Mouse (Mus musculus) neural tube, embryonic 13.5 days (tissue): ENCODE results near the gene Cbx3. TPM values are rescaled to one million over a fixed set of nuclear protein-coding genes. Genes with fewer than 3 reads are reported as not detected.
"Not testable (repeated sequence)": the region's sequence is repeated elsewhere in the genome, so short reads cannot be mapped to it uniquely, and the experiment has no call there.

ENCODE experiments used
- ATAC-seq: fragments of 200-750 bp; cut with Nextera tagmentation; 2 replicates; pipeline ENCODE4 v1.8.0; 2017; ENCODE audit warnings: low read depth, mild to moderate bottlenecking, moderate TSS enrichment, moderate library complexity
- H3K27ac ChIP-seq: fragments of 300-500 bp; sonication (generic); replicated peaks from 2 replicates; pipeline ENCODE4 v1.5.1; 2015; ENCODE audit warnings: moderate library complexity, mild to moderate bottlenecking, inconsistent platforms
- H3K27me3 ChIP-seq: fragments of 300-500 bp; sonication (generic); 2 replicates; pipeline ENCODE4 v1.6.1; 2015; ENCODE audit warnings: mild to moderate bottlenecking, inconsistent platforms
- H3K36me3 ChIP-seq: fragments of 300-500 bp; sonication (generic); 2 replicates; pipeline ENCODE4 v1.6.1; 2015; ENCODE audit warnings: mild to moderate bottlenecking, inconsistent platforms
- H3K4me1 ChIP-seq: fragments of 300-500 bp; sonication (generic); replicated peaks from 2 replicates; pipeline ENCODE4 v1.6.1; 2015; ENCODE audit warnings: inconsistent platforms
- H3K4me2 ChIP-seq: fragments of 300-500 bp; sonication (generic); 2 replicates; pipeline ENCODE4 v1.6.1; 2015; ENCODE audit warnings: inconsistent platforms, mild to moderate bottlenecking, moderate library complexity
- H3K4me3 ChIP-seq: fragments of 300-500 bp; sonication (generic); 2 replicates; pipeline ENCODE4 v1.5.1; 2015; ENCODE audit warnings: mild to moderate bottlenecking, inconsistent platforms
- H3K9ac ChIP-seq: fragments of 300-500 bp; sonication (generic); 2 replicates; pipeline ENCODE4 v1.6.1; 2015; ENCODE audit warnings: moderate library complexity, mild to moderate bottlenecking, inconsistent platforms
- H3K9me3 ChIP-seq: fragments of 300-500 bp; sonication (generic); 2 replicates; pipeline ENCODE4 v1.6.1; 2016; ENCODE audit warnings: inconsistent platforms
- WGBS: fragments of 180-500 bp; shearing (Covaris S2); methylation state at CpG from one replicate; pipeline ENCODE4 v1.1.7; 2015; 5-methylcytosine and 5-hydroxymethylcytosine counted together
- polyA plus RNA-seq: library from polyadenylated mRNA; unstranded; fragments of >200 nt; fragmentation: Nextera tagmentation; extraction: Ambion mirVana; gene quantifications from 2 replicates; pipeline ENCODE4 v1.2.1, GENCODE M21; 2015

The Cbx3 gene
- polyA plus RNA-seq, 1 experiment from 2014 or later, result 502 TPM

DNA sequence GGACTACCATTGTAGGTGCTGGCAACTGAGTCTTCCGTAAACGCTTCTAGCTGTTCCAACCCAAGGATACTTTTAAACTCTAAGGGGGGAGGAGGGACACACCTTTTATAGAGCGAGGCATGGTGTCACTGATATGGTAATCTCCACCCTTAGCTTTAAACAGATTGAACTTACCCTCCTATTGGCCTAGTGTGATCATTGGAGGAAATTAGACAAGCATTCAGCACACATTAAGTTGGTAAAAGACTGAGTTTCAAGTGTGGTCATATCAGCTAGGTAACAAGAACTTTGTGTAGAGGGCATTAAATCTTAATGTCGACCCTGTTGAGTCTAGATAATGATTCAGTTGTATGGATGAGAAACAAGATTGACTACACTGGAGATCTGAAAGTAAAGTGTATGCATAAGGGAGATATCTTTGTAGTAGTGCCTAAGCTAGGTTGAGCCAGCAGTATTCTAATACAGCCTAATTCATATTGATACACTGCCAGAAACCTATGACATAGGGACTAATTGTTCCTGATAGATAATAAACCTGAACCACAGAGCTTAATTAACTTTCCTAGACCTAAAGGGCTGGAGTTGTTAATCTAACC lies 9.1 kb downstream of the Cbx3 start:
- H3K27me3 ChIP-seq, result no peaks in the 10 kb centered on the region
- no peak overlapping the region for H3K4me3 ChIP-seq
- no peak overlapping the region for H3K27ac ChIP-seq
- no peak for ATAC-seq
- H3K4me2 ChIP-seq, result no peak overlapping the region
- 93% methylated on average over 4 of the region's 4 CpGs for WGBS
- no peak overlapping the region for H3K9ac ChIP-seq
- H3K9me3 ChIP-seq, result no peaks in the 10 kb centered on the region
- H3K36me3 ChIP-seq, result peaks cover 77% of the 10 kb centered on the region
- peaks cover 6% of the 10 kb centered on the region for H3K4me1 ChIP-seq

DNA sequence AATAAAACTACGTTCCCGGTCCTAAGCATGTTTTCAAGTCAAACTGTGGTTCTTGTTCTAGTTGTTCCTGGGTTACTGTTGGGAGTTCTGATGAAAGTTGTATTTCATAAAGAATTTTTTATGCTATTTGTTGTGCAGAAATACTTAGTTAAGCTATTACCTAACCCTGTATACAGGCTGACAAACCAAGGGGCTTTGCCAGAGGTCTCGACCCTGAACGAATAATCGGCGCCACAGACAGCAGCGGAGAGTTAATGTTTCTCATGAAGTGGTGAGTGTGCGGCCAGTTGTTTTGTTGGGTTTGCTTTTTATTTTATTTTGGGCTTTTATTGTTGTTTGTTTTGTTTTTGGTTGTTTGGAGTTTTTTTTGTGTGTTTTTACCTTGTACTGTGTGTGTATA lies 11.4 kb downstream of the Cbx3 start:
- H3K27ac ChIP-seq, result no peak overlapping the region
- peaks cover 65% of the 10 kb centered on the region for H3K36me3 ChIP-seq
- ATAC-seq, result no peak

DNA sequence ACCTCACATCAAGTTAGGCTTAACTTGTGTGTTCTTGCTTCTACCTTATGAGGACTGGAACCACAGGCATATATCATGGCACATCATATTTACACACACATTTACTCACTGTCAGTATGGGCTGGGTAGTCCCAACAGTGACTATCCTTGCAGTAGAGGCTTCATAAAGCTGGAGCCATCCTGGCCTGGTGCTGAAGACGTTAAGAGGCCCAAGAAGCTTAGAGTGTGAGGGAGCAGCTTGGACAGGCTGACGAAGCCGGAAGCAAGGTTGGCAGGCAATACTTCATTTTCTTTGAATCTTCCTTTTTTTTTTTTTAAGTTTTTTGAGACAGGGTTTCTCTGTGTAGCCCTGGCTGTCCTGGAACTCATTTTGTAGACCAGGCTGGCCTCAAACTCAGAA lies 13.7 kb downstream of the Cbx3 start:
- H3K27ac ChIP-seq, result no peak overlapping the region
- no peaks in the 10 kb centered on the region for H3K4me1 ChIP-seq
- no peak overlapping the region for H3K9ac ChIP-seq
- no peak overlapping the region for H3K4me2 ChIP-seq
- no peak overlapping the region for H3K4me3 ChIP-seq
- H3K36me3 ChIP-seq, result peaks cover 48% of the 10 kb centered on the region
- WGBS, result 94% methylated on average over 3 of the region's 3 CpGs
- H3K9me3 ChIP-seq, result no peaks in the 10 kb centered on the region
- no peak for ATAC-seq
- H3K27me3 ChIP-seq, result no peaks in the 10 kb centered on the region

More for the DNA sequence above, 11.4 kb downstream of the Cbx3 start:
- Histone ChIP-seq H3K9ac (no peak overlapping the region), H3K4me3 (no peak overlapping the region), H3K4me2 (no peak overlapping the region), H3K27me3 (no peaks in the 10 kb centered on the region), H3K9me3 (no peaks in the 10 kb centered on the region), H3K4me1 (no peaks in the 10 kb centered on the region; the same call in 1 of the 2 replicates)
- WGBS, result 93% methylated on average over 8 of the region's 8 CpGs

DNA sequence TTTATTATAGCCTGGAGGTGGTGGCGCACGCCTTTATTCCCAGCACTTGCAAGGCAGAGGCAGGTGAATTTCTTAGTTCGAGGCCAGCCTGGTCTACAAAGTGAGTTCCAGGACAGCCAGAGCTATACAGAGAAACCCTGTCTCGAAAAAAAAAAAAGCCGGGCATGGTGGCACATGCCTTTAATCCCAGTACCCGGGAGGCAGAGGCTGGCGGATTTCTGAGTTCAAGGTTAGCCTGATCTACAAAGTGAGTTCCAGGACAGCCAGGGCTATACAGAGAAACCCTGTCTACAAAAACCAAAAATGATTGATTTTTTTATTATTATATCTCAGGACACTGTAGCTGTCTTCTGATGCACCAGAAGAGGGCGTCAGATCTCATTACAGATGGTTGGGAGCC lies 14.4 kb downstream of the Cbx3 start:
- WGBS, result 91% methylated on average over 8 of the region's 8 CpGs

DNA sequence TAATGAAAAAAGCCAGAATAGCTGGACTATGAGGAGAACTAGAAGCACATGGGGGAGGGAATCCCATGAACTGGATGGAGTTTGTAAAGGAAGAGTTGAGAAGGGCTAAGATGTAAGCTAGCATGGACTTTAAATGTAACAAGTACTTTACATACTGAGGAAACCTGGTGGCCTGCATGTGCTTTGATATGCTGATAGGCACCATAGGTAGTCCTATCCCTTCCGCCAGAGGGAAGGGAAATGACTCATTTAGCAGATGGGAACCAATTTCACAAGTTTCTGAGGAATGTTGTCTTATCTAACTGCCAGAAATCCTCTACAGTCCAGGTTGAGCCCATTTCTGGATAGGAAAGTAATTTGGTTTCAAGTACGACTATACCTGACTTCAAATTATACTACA lies 15.5 kb downstream of the Cbx3 start:
- H3K4me2 ChIP-seq, result no peak overlapping the region
- H3K27ac ChIP-seq, result no peak overlapping the region
- H3K9me3 ChIP-seq, result no peaks in the 10 kb centered on the region
- H3K36me3 ChIP-seq, result peaks cover 31% of the 10 kb centered on the region
- H3K4me1 ChIP-seq, result no peaks in the 10 kb centered on the region
- ATAC-seq, result no peak
- no peak overlapping the region for H3K4me3 ChIP-seq
- no peak overlapping the region for H3K9ac ChIP-seq
- 63% methylated on average over 2 of the region's 2 CpGs for WGBS
- H3K27me3 ChIP-seq, result no peaks in the 10 kb centered on the region

More for the DNA sequence above, 14.4 kb downstream of the Cbx3 start:
- H3K4me3 ChIP-seq, H3K4me1 ChIP-seq, H3K27me3 ChIP-seq, H3K4me2 ChIP-seq, H3K9ac ChIP-seq, H3K9me3 ChIP-seq, H3K27ac ChIP-seq, ATAC-seq: not testable (repeated sequence)
- peaks cover 42% of the 10 kb centered on the region for H3K36me3 ChIP-seq

DNA sequence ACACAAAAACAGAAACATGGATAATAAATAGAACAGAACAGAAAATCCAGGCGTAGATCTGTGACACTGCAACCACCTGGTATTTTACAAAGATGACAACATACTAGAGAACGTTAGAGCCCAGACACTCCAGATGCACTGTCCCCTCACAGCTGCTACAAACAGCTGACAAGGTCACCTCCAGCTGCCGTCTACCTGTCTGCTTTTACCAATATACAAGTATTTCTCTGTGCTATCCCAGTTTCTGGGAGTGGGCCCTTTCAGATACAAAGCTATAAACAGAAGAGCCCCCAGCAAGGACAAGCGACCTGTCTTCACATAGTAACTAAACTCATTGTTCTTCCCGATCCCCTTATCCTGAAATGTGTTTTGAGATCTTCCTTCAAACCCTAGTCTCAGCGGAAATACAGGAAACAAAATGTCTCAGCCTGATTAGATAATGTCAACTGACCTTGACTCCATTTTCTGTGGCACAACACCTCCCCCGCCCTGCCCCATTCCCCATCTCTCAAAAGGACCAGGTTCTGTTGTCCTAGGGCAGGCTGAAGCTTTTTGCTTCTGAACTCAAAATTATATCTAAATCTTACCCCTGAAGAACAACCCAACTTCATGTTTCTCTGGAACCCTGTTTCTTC lies 16.0 kb downstream of the Cbx3 start:
- Histone ChIP-seq H3K4me1 (no peaks in the 10 kb centered on the region), H3K36me3 (peaks cover 25% of the 10 kb centered on the region)

DNA sequence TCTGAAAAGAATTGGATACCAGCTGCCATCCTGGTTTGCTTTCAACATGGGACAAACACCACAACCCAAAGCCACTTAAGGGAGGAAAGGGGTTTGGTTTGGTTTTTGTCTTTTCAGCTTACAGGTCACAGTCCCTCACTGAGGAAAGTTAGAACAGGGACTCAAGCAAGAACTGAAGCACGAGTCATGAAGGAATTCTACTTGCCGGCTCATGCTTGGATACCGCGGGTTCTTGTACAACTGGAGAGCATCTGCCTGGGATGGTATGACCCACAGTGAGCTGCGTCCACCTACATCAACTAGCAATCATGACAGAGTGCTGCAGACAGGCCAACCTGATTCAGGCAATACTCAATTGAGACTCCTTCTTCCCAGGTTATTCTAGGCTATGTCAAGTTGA lies 16.6 kb downstream of the Cbx3 start:
- H3K4me2 ChIP-seq, result no peak overlapping the region
- no peak for ATAC-seq
- no peaks in the 10 kb centered on the region for H3K9me3 ChIP-seq
- no peaks in the 10 kb centered on the region for H3K27me3 ChIP-seq
- H3K36me3 ChIP-seq, result peaks cover 20% of the 10 kb centered on the region
- WGBS, result 93% methylated on average over 5 of the region's 5 CpGs
- H3K4me1 ChIP-seq, result no peaks in the 10 kb centered on the region
- no peak overlapping the region for H3K27ac ChIP-seq
- H3K4me3 ChIP-seq, result no peak overlapping the region
- no peak overlapping the region for H3K9ac ChIP-seq

More for the DNA sequence above, 16.0 kb downstream of the Cbx3 start:
- WGBS, result 77% methylated on average over 7 of the region's 7 CpGs
- no peak for ATAC-seq
- Histone ChIP-seq H3K4me3 (no peak overlapping the region), H3K9ac (no peak overlapping the region), H3K4me2 (no peak overlapping the region), H3K9me3 (no peaks in the 10 kb centered on the region), H3K27ac (no peak overlapping the region), H3K27me3 (no peaks in the 10 kb centered on the region)

DNA sequence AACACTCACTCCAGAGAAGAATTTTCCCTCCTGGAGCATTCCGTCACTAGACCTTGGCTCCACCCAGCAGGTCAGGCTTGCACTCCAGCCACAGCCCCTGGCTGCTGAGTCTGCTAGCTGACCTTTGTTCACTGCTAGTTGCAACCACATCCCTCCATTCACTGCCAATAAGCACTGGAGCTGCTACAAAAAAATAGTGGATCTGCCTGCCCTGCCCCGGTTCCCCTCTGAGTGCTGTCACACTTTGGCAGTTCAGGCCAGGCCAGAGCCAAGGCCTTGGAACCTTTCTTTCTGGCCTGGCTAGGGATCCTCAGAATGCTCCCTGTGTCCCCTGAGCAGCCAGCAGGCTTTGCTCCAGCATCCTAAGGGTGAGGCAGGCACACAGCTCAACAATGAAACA lies 19.6 kb downstream of the Cbx3 start:
- WGBS, result 75% methylated on average over 2 of the region's 2 CpGs

DNA sequence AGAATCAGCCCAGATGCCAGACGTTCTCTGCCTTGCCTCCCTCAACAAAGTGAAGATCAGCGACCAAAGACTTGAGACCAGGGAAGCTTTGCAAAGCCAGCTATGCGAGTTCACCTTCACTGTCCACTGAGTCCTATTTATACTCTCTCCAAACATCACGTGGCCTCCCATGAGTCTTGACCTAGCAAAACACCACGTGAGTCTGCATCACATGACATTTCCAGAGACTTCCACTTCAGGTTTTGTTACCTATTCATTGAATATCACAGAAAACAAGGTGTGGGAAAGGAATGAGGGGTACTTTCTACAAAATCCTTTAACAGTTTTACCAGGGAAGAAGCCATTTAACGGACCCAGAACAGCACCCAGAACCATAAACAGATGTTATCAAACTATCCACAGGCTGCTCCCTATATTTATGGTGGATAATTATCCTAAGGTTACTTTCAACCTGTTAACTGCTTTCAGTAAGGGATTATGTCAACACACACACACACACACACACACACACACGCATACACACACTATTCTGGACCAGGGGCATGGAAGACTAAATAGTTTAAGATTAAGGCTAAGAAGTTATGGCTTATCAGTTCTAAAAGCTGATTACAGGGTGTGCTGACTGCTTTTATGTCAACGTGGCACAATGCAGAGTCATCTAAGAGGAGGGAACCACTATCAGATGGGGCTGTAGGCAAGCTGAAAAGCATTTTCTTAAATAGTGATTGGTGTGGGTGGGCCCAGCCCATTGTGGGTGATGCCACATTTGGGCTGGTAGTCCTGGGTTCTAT lies 27.4 kb downstream of the Cbx3 start:
- Histone ChIP-seq H3K9me3 (no peaks in the 10 kb centered on the region), H3K36me3 (no peaks in the 10 kb centered on the region), H3K4me1 (no peaks in the 10 kb centered on the region), H3K4me2 (no peak overlapping the region), H3K4me3 (no peak overlapping the region), H3K9ac (no peak overlapping the region), H3K27ac (no peak overlapping the region), H3K27me3 (no peaks in the 10 kb centered on the region)
- 77% methylated on average over 8 of the region's 8 CpGs for WGBS
- ATAC-seq, result no peak

More for the DNA sequence above, 19.6 kb downstream of the Cbx3 start:
- Histone ChIP-seq H3K27me3 (no peaks in the 10 kb centered on the region), H3K4me1 (no peaks in the 10 kb centered on the region), H3K4me2 (no peak overlapping the region), H3K4me3 (no peak overlapping the region), H3K36me3 (0 out of 2 replicates have a peak, but pooled peaks cover under 1% of the 10 kb centered on the region), H3K9me3 (no peaks in the 10 kb centered on the region), H3K9ac (no peak overlapping the region), H3K27ac (no peak overlapping the region)
- ATAC-seq, result no peak

DNA sequence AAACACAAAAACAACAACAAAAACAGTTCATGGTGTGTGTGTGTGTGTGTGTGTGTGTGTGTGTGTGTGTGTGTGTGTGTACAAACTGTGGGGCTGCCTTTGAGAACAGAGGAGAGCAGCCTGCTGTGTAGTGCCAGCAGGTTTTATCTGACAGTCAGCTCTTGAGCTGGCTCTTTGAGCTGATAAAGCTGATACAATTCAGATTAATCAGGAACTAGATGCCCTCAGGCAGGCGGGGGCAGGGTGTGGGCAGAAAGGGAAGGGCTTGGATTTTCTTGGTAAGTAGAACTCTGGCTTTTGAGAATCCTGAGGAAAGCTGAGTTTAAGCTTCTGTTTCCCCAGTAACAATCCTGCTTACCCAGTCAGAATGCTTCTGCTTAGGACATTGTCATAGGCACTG lies 35.5 kb downstream of the Cbx3 start:
- Histone ChIP-seq H3K4me3 (no peak overlapping the region), H3K36me3 (no peaks in the 10 kb centered on the region), H3K27ac (no peak overlapping the region), H3K9me3 (no peaks in the 10 kb centered on the region), H3K4me1 (peaks cover 5% of the 10 kb centered on the region), H3K27me3 (no peaks in the 10 kb centered on the region), H3K4me2 (no peak overlapping the region), H3K9ac (no peak overlapping the region)
- WGBS, result 65% methylated on average over 1 of the region's 1 CpGs
- no peak for ATAC-seq

DNA sequence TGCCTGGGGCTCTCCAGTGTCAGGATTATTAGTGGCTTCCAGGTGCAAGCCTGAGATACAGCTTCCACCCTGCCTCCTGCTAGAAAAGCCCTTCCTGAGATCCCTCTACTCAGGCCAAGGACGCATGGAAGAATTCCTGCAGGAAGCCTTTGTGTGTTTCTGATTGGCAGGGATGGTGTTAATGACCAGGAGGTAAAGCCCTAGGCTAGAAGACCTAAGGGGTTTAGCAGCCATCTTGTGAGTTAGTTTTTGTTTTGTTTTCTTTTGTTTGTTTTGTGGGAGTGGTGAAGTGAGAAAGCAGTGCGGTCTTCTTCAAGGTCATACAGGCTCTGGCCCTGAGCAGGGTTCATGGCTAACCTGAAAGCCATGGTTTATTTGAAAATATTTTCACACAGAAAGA lies 37.4 kb downstream of the Cbx3 start:
- no peak overlapping the region for H3K9ac ChIP-seq
- H3K4me3 ChIP-seq, result no peak overlapping the region
- peaks cover 5% of the 10 kb centered on the region for H3K4me1 ChIP-seq
- no peak for ATAC-seq
- 62% methylated on average over 2 of the region's 2 CpGs for WGBS
- no peaks in the 10 kb centered on the region for H3K27me3 ChIP-seq
- no peaks in the 10 kb centered on the region for H3K9me3 ChIP-seq
- no peaks in the 10 kb centered on the region for H3K36me3 ChIP-seq
- no peak overlapping the region for H3K27ac ChIP-seq
- no peak overlapping the region for H3K4me2 ChIP-seq
